Mouse (Mus musculus) layer of hippocampus, adult 11-12 months (tissue): ENCODE data around the gene Cpn1.

Experiments used
- DNase-seq: peaks from one replicate; pipeline ENCODE4 v3.0.0; 2022; ENCODE audit warnings: low spot score

The Cpn1 gene

DNA sequence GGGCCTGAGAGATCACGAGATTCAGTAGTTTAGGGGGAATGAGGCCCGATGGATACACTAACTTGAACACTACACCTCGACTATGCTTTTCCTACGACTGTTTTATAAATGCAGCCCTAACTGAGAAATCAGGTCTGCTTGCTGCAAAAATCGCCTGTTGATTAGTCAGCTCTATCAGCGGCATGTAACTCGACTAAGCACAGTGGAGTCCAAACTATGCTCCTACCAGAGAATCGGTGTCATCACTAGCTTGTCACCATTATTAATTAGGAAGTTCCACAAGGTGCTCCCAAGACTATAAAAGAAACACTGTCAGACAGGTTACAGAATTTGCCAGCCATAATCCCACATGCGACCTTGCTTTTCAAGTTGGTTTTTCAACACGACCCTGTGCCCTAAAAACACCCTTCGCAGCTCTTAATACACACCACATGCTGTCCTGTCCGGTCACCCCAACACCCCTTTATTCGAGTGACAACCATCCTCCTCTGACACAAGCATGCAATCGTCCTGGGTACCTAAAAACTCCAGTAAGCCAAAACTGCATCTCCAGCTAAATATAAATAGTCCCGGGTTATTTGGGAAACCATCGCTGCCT, 47.1 kb downstream of the Cpn1 start:
- no peak for DNase-seq

- DNase-seq: no peak
Measured at GRCm38 (mm10) chr19:43938355-43938754, 48.0 kb downstream of the Cpn1 start.

- DNase-seq: no peak
Measured at GRCm38 (mm10) chr19:43930926-43931325, 55.4 kb downstream of the Cpn1 start.

GRCm38 (mm10) chr19:43930366-43930765, 56.0 kb downstream of the Cpn1 start:
- no peak for DNase-seq

DNA sequence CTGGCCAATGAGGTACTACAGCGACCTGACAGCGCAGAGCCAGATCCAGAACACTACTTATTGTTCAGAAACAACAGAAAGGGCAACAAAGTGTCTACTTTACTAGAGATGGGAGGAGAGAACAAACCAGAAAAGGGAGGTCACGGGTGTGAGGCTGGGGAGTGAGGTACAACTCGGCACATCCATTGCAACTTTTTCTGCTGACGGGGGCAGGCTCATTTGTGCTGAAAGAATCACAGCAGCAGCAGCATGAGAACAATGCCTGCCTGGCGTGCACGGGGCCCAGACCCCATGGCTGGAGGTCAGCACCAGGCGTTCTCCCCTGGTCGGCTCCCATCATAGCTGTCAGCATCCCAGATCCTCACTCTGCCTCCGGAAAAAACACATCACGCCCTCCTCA, 56.5 kb downstream of the Cpn1 start:
- no peak for DNase-seq

DNA sequence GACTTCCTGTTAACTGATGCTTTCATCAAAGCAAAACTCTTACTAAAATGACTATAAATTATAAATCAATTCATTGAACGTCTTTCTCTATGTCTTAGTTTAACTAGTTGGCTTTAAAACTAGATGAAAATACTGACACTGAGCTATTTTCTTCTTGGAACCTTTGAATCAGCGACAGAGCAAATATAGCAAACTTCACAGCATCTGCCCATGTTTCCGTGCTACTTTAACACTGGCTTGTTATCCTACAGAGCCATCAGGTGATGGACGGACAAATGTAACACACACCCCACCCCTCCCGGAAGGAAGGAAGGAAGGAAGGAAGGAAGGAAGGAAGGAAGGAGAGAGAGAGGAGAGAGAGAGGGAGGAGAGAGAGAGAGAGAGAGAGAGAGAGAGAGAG, 58.4 kb downstream of the Cpn1 start:
- no peak for DNase-seq

DNA sequence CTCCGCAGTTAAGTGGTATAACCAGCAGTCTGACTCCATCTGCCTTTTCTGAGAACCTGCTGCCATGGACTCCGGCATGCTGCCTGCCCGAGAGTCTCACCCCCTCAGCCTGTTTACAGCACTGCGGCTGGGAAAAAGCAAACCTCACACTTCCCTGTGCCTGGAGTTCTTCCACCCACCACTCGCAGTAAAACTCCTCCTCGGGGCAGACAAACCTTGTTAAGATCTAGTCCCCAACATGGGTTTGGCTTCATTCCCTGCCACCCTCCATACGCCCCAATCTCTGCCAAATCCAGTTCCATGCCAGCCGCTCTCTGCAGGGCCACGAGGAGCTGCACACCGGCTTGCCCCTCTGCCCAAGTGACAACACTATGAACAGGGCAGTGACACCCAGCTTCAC, 59.3 kb downstream of the Cpn1 start:
- peak; percentile 19 for DNase-seq

DNA sequence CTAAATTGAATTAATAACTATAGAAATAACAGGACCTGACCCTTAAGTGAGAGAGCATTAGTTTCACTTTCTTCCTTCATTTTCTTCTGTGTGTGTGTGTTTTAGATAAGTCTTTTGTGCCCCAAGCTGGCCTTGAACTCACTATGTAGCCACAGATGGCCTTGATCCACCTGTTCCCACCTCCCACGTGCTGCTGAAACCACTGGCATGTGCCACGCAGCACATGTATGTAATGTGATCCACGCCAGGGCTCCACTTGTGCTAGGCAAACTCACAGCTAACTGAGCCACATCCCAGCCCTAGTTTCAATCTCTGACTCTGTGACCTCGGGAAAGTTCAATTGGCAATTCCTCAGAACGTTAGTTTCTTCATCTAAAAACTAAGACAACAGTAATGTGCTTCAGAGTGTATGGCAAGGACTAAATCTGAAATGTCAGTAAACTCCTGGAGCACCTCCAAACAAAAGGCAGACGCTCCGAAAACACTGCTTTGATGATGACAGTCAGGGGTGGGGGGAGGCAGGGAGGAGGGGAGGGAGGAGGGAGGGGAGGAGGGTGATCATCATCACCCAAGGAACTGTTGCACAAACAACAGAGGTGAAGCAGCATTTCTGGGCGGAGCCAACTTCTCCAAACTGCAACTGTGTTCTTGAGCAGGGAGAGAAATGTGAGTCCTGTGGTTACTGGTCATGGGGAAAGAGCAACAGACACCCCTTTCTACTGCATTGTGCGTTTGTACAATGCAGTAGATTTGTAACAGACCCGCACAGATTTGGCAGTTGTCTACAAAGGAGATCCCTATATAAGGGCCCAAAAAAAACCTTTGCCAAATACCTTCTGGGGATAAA, 60.0 kb downstream of the Cpn1 start:
- no peak for DNase-seq

DNA sequence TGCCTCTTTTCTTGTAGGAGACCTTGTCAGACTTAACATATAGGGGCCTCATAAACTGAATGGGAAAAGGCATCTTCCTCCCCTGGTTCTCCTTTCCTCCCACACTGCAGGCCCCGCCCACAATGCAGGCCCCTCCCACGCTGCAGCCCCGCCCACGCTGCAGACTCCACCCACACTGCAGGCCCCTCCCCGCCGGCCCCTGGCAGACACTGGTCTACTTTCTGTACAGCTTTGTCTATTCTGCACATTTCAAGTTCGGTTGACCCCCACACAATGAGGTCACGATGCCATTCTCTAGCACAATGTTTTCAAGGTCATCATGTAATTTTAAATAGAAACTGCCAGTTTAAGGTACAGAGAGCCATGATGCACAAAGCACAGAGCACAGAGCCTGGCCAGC, 62.0 kb downstream of the Cpn1 start:
- no peak for DNase-seq

- no peak for DNase-seq
Measured at GRCm38 (mm10) chr19:43922963-43923362, 63.4 kb downstream of the Cpn1 start.

DNA sequence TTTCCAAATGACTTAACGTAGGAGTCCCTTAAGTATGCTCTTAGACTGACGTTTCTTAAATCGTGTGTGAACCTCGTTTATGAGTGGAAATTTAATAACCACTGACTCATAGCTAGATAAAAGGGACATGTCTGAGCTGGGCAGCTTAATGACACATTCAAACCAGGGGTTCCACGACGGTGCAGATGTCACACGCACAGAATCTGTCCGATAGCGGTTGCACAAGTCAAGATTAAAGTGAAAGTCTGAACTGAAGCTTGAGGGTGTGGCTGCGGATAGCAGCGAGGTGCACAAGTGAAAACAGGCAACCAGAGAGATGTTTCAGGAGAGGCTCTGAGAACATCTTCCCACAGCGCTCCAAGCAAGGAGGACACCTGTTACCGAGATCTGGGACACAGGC, 64.9 kb downstream of the Cpn1 start:
- DNase-seq: no peak

- DNase-seq: no peak
Measured at GRCm38 (mm10) chr19:43920453-43921300, 65.7 kb downstream of the Cpn1 start.

- no peak for DNase-seq
Measured at GRCm38 (mm10) chr19:43919841-43920240, 66.5 kb downstream of the Cpn1 start.

DNA sequence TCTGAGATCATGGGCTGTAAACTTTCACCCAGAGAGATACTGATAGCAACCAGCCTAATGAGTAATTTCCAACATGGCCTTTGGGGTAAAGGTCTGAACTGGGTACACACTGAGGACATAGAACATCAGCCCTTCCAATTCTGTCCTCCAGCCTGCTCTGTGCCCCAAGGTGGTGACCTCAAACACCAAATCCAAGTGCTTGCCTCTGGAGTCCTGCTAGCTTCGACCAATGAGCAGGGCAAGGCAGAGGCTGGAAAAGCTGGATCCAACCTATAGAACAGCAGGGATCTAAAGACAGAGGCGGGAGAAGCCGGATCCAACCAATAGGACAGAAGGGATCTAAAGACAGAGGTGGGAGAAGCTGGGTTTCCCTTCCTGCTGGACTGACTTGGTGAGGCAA, 67.5 kb downstream of the Cpn1 start:
- no peak for DNase-seq

DNA sequence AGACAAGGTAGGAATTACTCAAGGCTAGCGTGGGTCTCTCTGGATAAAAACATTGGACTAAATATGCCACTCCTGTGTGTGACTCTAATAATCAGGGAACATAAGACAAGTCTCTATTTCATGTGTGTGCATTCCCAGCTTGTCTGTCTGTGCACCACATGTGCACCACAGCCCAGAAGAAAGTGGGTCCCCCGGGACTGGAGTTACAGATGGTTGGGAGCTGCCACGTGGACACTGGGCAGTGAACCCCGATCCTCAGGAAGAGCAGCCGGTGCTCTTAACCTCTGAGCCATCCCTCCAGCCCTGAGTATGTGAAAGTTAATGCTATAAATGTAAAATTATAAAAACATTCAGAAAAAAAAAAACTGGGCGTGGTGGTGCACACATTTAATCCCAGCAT, 68.6 kb downstream of the Cpn1 start:
- no peak for DNase-seq

- no peak for DNase-seq
Measured at GRCm38 (mm10) chr19:43917406-43917691, 69.0 kb downstream of the Cpn1 start.

- no peak for DNase-seq
Measured at GRCm38 (mm10) chr19:43916586-43917405, 69.6 kb downstream of the Cpn1 start.

DNA sequence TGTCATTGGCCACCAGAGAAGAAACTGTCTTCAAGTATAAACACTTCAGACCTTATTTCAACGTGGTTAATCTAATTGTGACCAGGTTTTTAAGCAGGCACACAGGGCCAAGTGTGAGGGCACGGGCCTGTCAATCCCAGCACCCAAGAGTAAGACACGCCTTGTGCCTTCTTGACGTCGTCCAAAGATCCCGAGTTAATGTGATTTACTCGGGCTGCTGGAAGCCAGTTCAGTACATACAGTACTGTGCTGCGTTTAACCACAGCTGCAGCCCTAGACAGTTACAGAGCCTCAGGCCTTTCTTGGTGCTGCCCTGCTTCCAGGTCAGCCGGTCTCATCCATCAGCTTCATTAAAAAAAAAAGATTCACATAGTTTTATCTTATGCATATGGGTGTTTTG, 70.9 kb downstream of the Cpn1 start:
- DNase-seq: no peak

DNA sequence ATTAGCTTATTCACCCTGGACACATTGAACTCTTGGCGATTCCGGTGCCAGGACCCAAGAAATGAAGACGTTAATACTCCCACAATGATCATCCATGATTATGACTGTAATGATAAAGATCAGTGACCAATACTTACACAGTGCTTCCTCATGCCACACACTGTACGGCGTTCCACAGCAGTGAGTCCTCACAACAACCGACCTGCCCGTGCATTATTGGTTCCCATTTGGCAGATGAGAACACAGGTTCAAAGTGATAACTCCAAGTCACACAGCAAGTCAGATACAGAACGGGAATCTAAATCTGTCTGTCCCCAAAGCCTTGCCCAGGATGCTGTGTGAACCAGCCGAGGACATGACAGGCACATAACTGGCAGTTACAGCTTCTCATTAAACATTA, 71.4 kb downstream of the Cpn1 start:
- no peak for DNase-seq

DNA sequence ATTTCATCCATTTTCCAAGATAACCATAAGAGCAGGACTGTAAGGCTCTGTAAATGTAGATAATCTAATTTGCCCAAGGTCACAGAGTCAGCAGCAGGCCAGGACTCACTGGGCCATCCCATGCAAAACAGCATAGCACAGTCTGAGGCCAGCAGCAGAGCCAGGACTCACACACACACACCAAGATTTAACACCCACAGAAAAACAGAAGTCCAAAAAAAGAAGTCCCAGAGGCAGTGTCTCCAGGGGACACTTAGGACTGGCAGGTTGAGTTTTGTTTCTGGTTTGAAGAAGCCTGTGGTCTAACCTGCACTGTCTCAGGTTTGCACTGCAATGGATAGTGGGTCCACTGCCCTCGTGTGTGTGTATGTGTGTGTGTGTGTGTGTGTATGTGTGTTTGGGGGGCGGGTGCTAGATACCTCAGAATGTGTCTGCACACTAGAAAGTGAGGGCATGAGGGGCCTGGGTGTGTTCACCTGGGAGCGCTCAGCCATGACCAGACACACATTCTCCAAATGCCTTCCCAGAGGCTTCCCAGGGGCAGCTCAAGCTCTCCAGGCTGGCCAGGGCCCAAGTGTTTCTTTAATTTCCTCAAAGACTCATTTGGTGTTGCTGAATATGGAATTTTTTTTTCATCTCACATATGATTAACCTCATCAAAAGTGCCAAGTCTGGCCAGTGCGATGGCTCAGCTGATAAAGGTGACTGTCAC, 73.4 kb downstream of the Cpn1 start:
- no peak for DNase-seq

GRCm38 (mm10) chr19:43906492-43906891, 79.9 kb downstream of the Cpn1 start:
- no peak for DNase-seq
